Mouse (Mus musculus) limb, embryonic 15.5 days (tissue): ENCODE results near the gene Ms4a1. TPM values are rescaled to one million over a fixed set of nuclear protein-coding genes. Genes with fewer than 3 reads are reported as not detected.
"Not testable (repeated sequence)": the region's sequence is repeated elsewhere in the genome, so short reads cannot be mapped to it uniquely, and the experiment has no call there.

Experiments used
- ATAC-seq: fragments of 200-750 bp; cut with Nextera tagmentation; 2 replicates; pipeline ENCODE4 v1.8.0; 2017; ENCODE audit warnings: low read depth, moderate TSS enrichment; ENCODE audit not compliant: insufficient number of reproducible peaks, low FRiP score, low TSS enrichment
- H3K27ac ChIP-seq: fragments of 300-500 bp; sonication (generic); 2 replicates; pipeline ENCODE4 v1.5.1; 2015; ENCODE audit warnings: moderate library complexity, mild to moderate bottlenecking, inconsistent platforms
- H3K27me3 ChIP-seq: fragments of 300-500 bp; sonication (generic); 2 replicates; pipeline ENCODE4 v1.6.1; 2015; ENCODE audit warnings: inconsistent platforms
- H3K36me3 ChIP-seq: fragments of 300-500 bp; sonication (generic); 2 replicates; pipeline ENCODE4 v1.6.1; 2015; ENCODE audit warnings: inconsistent platforms
- H3K4me1 ChIP-seq: fragments of 300-500 bp; sonication (generic); 2 replicates; pipeline ENCODE4 v1.6.1; 2015; ENCODE audit warnings: inconsistent platforms
- H3K4me2 ChIP-seq: fragments of 300-500 bp; sonication (generic); 2 replicates; pipeline ENCODE4 v1.6.1; 2015; ENCODE audit warnings: mild to moderate bottlenecking, inconsistent platforms
- H3K4me3 ChIP-seq: fragments of 300-500 bp; sonication (generic); 2 replicates; pipeline ENCODE4 v1.5.1; 2015; ENCODE audit warnings: mild to moderate bottlenecking, inconsistent platforms
- H3K9ac ChIP-seq: fragments of 300-500 bp; sonication (generic); 2 replicates; pipeline ENCODE4 v1.6.1; 2015; ENCODE audit warnings: inconsistent platforms
- H3K9me3 ChIP-seq: fragments of 300-500 bp; sonication (generic); 2 replicates; pipeline ENCODE4 v1.6.1; 2016; ENCODE audit warnings: inconsistent platforms
- WGBS: fragments of 180-500 bp; shearing (Covaris S2); methylation state at CpG from one replicate; pipeline ENCODE4 v1.1.7; 2015; 5-methylcytosine and 5-hydroxymethylcytosine counted together
- polyA plus RNA-seq: library from polyadenylated mRNA; unstranded; fragments of >200 nt; fragmentation: Nextera tagmentation; extraction: Ambion mirVana; gene quantifications from 2 replicates; pipeline ENCODE4 v1.2.1, GENCODE M21; 2015

Gene Ms4a1
- polyA plus RNA-seq: not detected in 2 replicates

- Histone ChIP-seq H3K4me3 (no peak within 1 kb of the TSS), H3K27ac (no peak within 1 kb of the TSS), H3K36me3 (no peaks in the 10 kb centered on the region), H3K27me3 (no peaks in the 10 kb centered on the region), H3K4me1 (no peaks in the 10 kb centered on the region), H3K4me2 (no peak within 1 kb of the TSS), H3K9ac (no peak within 1 kb of the TSS), H3K9me3 (no peaks in the 10 kb centered on the region; the same call in 1 of the 2 replicates)
- no peak for ATAC-seq
- 80% methylated on average over 8 of the region's 8 CpGs for WGBS
Observed at GRCm38 (mm10) chr19:11266052-11266845, at the start of gene Ms4a1. TSS of gene Ms4a1 (minus strand) at chr19:11266241.

GRCm38 (mm10) chr19:11314354-11314753 lies 48.3 kb upstream of the Ms4a1 start, which contains the start of gene Ms4a14:
TSS of gene Ms4a14 (minus strand) at chr19:11314454.
- Histone ChIP-seq H3K9me3 (no peaks in the 10 kb centered on the region), H3K27me3 (no peaks in the 10 kb centered on the region), H3K4me1 (no peaks in the 10 kb centered on the region), H3K36me3 (no peaks in the 10 kb centered on the region), H3K9ac (no peak within 1 kb of the TSS), H3K27ac (no peak within 1 kb of the TSS), H3K4me3 (no peak within 1 kb of the TSS), H3K4me2 (no peak within 1 kb of the TSS)
- ATAC-seq: no peak
- 62% methylated on average over 1 of the region's 1 CpGs for WGBS

- Histone ChIP-seq H3K9ac (no peak overlapping the region), H3K36me3 (no peaks in the 10 kb centered on the region), H3K4me1 (no peaks in the 10 kb centered on the region), H3K27me3 (no peaks in the 10 kb centered on the region), H3K4me3 (no peak overlapping the region), H3K4me2 (no peak overlapping the region), H3K9me3 (no peaks in the 10 kb centered on the region), H3K27ac (no peak overlapping the region)
- ATAC-seq: no peak
Observed at GRCm38 (mm10) chr19:11308888-11309287, 42.8 kb upstream of the Ms4a1 start.

GRCm38 (mm10) chr19:11299529-11299928 lies 33.5 kb upstream of the Ms4a1 start:
- not testable (repeated sequence) for H3K9me3 ChIP-seq, H3K27me3 ChIP-seq, ATAC-seq, H3K4me2 ChIP-seq, H3K36me3 ChIP-seq, H3K4me1 ChIP-seq, H3K9ac ChIP-seq, H3K4me3 ChIP-seq, H3K27ac ChIP-seq
- WGBS: 63% methylated on average over 4 of the region's 4 CpGs

GRCm38 (mm10) chr19:11298939-11299338 lies 32.9 kb upstream of the Ms4a1 start:
- ATAC-seq: no peak
- Histone ChIP-seq H3K4me1 (no peaks in the 10 kb centered on the region), H3K4me2 (no peak overlapping the region), H3K9ac (no peak overlapping the region), H3K36me3 (no peaks in the 10 kb centered on the region), H3K9me3 (no peaks in the 10 kb centered on the region), H3K27me3 (no peaks in the 10 kb centered on the region), H3K4me3 (no peak overlapping the region), H3K27ac (no peak overlapping the region)
- WGBS: 56% methylated on average over 2 of the region's 2 CpGs

- H3K9me3 ChIP-seq, H3K4me2 ChIP-seq, H3K27me3 ChIP-seq, H3K4me1 ChIP-seq, H3K36me3 ChIP-seq, ATAC-seq, H3K9ac ChIP-seq, H3K27ac ChIP-seq: not testable (repeated sequence)
- WGBS: 10% methylated on average over 3 of the region's 3 CpGs
- peak overlapping the region; percentile 41 for H3K4me3 ChIP-seq
Observed at GRCm38 (mm10) chr19:11293616-11294015, 27.6 kb upstream of the Ms4a1 start.

GRCm38 (mm10) chr19:11292990-11293389 lies 26.9 kb upstream of the Ms4a1 start:
- H3K27me3 ChIP-seq: no peaks in the 10 kb centered on the region
- peak overlapping the region; percentile 48; the same call in 1 of the 2 replicates for H3K27ac ChIP-seq
- H3K36me3 ChIP-seq: no peaks in the 10 kb centered on the region
- no peaks in the 10 kb centered on the region for H3K4me1 ChIP-seq
- peak overlapping the region; percentile 44 for H3K4me2 ChIP-seq
- ATAC-seq: no peak
- H3K4me3 ChIP-seq: peak overlapping the region; percentile 41
- H3K9me3 ChIP-seq: no peaks in the 10 kb centered on the region
- H3K9ac ChIP-seq: 0 out of 2 replicates have a peak overlapping the region, but pooled peaks have one; percentile 1
- WGBS: 11% methylated on average over 12 of the region's 12 CpGs

- H3K4me2 ChIP-seq: no peak within 1 kb of the TSS
- no peak within 1 kb of the TSS for H3K9ac ChIP-seq
- no peaks in the 10 kb centered on the region for H3K36me3 ChIP-seq
- no peak within 1 kb of the TSS for H3K27ac ChIP-seq
- no peaks in the 10 kb centered on the region for H3K9me3 ChIP-seq
- no peaks in the 10 kb centered on the region for H3K27me3 ChIP-seq
- no peaks in the 10 kb centered on the region for H3K4me1 ChIP-seq
- 86% methylated on average over 2 of the region's 2 CpGs for WGBS
- H3K4me3 ChIP-seq: no peak within 1 kb of the TSS
- no peak for ATAC-seq
Observed at GRCm38 (mm10) chr19:11283773-11284172, 17.7 kb upstream of the Ms4a1 start, which contains the start of gene Ms4a5. TSS of gene Ms4a5 (minus strand) at chr19:11283873.

GRCm38 (mm10) chr19:11280223-11280622 lies 14.2 kb upstream of the Ms4a1 start:
- Histone ChIP-seq H3K9ac (no peak overlapping the region), H3K36me3 (no peaks in the 10 kb centered on the region), H3K4me2 (no peak overlapping the region), H3K27me3 (no peaks in the 10 kb centered on the region), H3K27ac (no peak overlapping the region), H3K4me1 (no peaks in the 10 kb centered on the region), H3K9me3 (no peaks in the 10 kb centered on the region), H3K4me3 (no peak overlapping the region)
- WGBS: 80% methylated on average over 3 of the region's 3 CpGs
- no peak for ATAC-seq

GRCm38 (mm10) chr19:11276431-11276830 lies 10.4 kb upstream of the Ms4a1 start:
- H3K4me2 ChIP-seq: no peak overlapping the region
- ATAC-seq: no peak
- no peaks in the 10 kb centered on the region for H3K9me3 ChIP-seq
- no peak overlapping the region for H3K9ac ChIP-seq
- no peak overlapping the region for H3K4me3 ChIP-seq
- no peak overlapping the region for H3K27ac ChIP-seq
- no peaks in the 10 kb centered on the region for H3K36me3 ChIP-seq
- 53% methylated on average over 5 of the region's 5 CpGs for WGBS
- H3K27me3 ChIP-seq: no peaks in the 10 kb centered on the region
- no peaks in the 10 kb centered on the region for H3K4me1 ChIP-seq

GRCm38 (mm10) chr19:11266956-11267355 lies 915 bp upstream of the Ms4a1 start:
- H3K36me3 ChIP-seq: no peaks in the 10 kb centered on the region
- H3K27ac ChIP-seq: no peak overlapping the region
- no peaks in the 10 kb centered on the region for H3K27me3 ChIP-seq
- no peak for ATAC-seq
- H3K4me3 ChIP-seq: no peak overlapping the region
- no peak overlapping the region for H3K4me2 ChIP-seq
- no peaks in the 10 kb centered on the region for H3K4me1 ChIP-seq
- no peak overlapping the region for H3K9ac ChIP-seq
- WGBS: 70% methylated on average over 4 of the region's 4 CpGs
- H3K9me3 ChIP-seq: no peaks in the 10 kb centered on the region; the same call in 1 of the 2 replicates

GRCm38 (mm10) chr19:11264602-11265185 lies 1.3 kb downstream of the Ms4a1 start:
- Histone ChIP-seq H3K27me3 (no peaks in the 10 kb centered on the region), H3K4me1 (no peaks in the 10 kb centered on the region), H3K4me3 (no peak overlapping the region), H3K9me3 (no peaks in the 10 kb centered on the region; the same call in 1 of the 2 replicates), H3K9ac (no peak overlapping the region), H3K27ac (no peak overlapping the region), H3K4me2 (no peak overlapping the region), H3K36me3 (no peaks in the 10 kb centered on the region)
- 75% methylated on average over 9 of the region's 9 CpGs for WGBS
- no peak for ATAC-seq
